ENCODE assay signal across 18 mouse cellular contexts in genomic region chr10:77247707-77248106, GRCm38 (mm10). TPM values are rescaled to one million over a fixed set of nuclear protein-coding genes. Genes with fewer than 3 reads are reported as not detected.
DNase-seq lines count a peak whose midpoint lies in the region; ATAC-seq lines count a peak whose summit lies in the region.
"Had no signal": no experiment of that assay in that cellular context is flagged by ENCODE, and none has a peak within 500 bp of the region (broad histone marks: within the 10 kb centered on the region; RNA-seq: fewer than 3 reads in every experiment).

No protein-coding gene starts in this region.

- ATAC-seq in forebrain, embryonic 13.5 days: no peak
- ATAC-seq in kidney, embryonic 14.5 days (ENCODE audit: low FRiP score, low TSS enrichment): 0 out of 2 replicates have a peak, but pooled peaks have one; percentile 13
- no peak for ATAC-seq in megakaryocyte, adult 5-6 weeks (ENCODE audit: poor library complexity, severe bottlenecking)
- ATAC-seq: forebrain, postnatal 0 days; liver, embryonic 12.5 days had no signal

- WGBS in forebrain, embryonic 10.5 days: 90% methylated on average over 7 of the region's 7 CpGs
- WGBS in forebrain, embryonic 13.5 days: 94% methylated on average over 7 of the region's 7 CpGs
- WGBS in kidney, embryonic 14.5 days: 46% methylated on average over 7 of the region's 7 CpGs
- 57% methylated on average over 7 of the region's 7 CpGs for WGBS in limb, embryonic 10.5 days

- H3K9me3 ChIP-seq in forebrain, embryonic 10.5 days: no peaks in the 10 kb centered on the region
- no peaks in the 10 kb centered on the region for H3K9me3 ChIP-seq in forebrain, embryonic 13.5 days (replicated peaks)
- H3K9me3 ChIP-seq in kidney, embryonic 14.5 days (ENCODE audit: control insufficient read depth, low read length): no peaks in the 10 kb centered on the region
- no peaks in the 10 kb centered on the region for H3K9me3 ChIP-seq in limb, embryonic 10.5 days (replicated peaks)
- H3K9me3 ChIP-seq: embryonic facial prominence, embryonic 13.5 days; liver, embryonic 12.5 days; lung, embryonic 15.5 days had no signal

- H3K4me3 ChIP-seq in forebrain, embryonic 10.5 days: no peak overlapping the region
- H3K4me3 ChIP-seq in forebrain, embryonic 13.5 days: no peak overlapping the region
- H3K4me3 ChIP-seq in kidney, embryonic 14.5 days (ENCODE audit: low read length): no peak overlapping the region
- H3K4me3 ChIP-seq in limb, embryonic 10.5 days: no peak overlapping the region
- H3K4me3 ChIP-seq: embryonic facial prominence, embryonic 13.5 days; gastrocnemius, adult 2 months; liver, embryonic 12.5 days; lung, embryonic 15.5 days had no signal

- no peak overlapping the region for H3K9ac ChIP-seq in forebrain, embryonic 13.5 days
- no peak overlapping the region for H3K9ac ChIP-seq in kidney, embryonic 14.5 days (ENCODE audit: low read depth, low read length)
- H3K9ac ChIP-seq: embryonic facial prominence, embryonic 13.5 days; forebrain, postnatal 0 days; liver, embryonic 12.5 days; lung, embryonic 15.5 days had no signal

- H3K4me2 ChIP-seq in forebrain, embryonic 13.5 days: no peak overlapping the region
- no peak overlapping the region for H3K4me2 ChIP-seq in kidney, embryonic 14.5 days (replicated peaks; ENCODE audit: low read depth, low read length)
- H3K4me2 ChIP-seq: embryonic facial prominence, embryonic 13.5 days; liver, embryonic 12.5 days; lung, embryonic 15.5 days had no signal

- no peak for DNase-seq in forebrain, embryonic 10.5 days (ENCODE audit: extremely low spot score, low spot score)
- DNase-seq in kidney, postnatal 36 days: no peak
- no peak for DNase-seq in limb, embryonic 10.5 days (ENCODE audit: low spot score)
- DNase-seq in mesoderm, embryonic 11.5 days (ENCODE audit: low read depth, low spot score): peak; percentile 63
- DNase-seq in urinary bladder, postnatal 14 days (ENCODE audit: low spot score): no peak
- DNase-seq: B cell, adult 2 months; cerebellum, adult 2 months; cerebellum, postnatal 36 days; forebrain, postnatal 0 days; gastrocnemius, adult 2 months; kidney, postnatal 14 days; right cerebral cortex, postnatal 25 days had no signal

- peaks cover 16% of the 10 kb centered on the region for H3K4me1 ChIP-seq in forebrain, embryonic 10.5 days
- H3K4me1 ChIP-seq in forebrain, embryonic 13.5 days: peaks cover 8% of the 10 kb centered on the region
- peaks cover 23% of the 10 kb centered on the region for H3K4me1 ChIP-seq in kidney, embryonic 14.5 days (ENCODE audit: control insufficient read depth, insufficient read depth, low read length)
- H3K4me1 ChIP-seq in limb, embryonic 10.5 days: peaks cover 25% of the 10 kb centered on the region

- H3K27me3 ChIP-seq in forebrain, embryonic 10.5 days (ENCODE audit: poor library complexity, severe bottlenecking): no peaks in the 10 kb centered on the region
- H3K27me3 ChIP-seq in forebrain, embryonic 13.5 days: no peaks in the 10 kb centered on the region
- H3K27me3 ChIP-seq in kidney, embryonic 14.5 days (ENCODE audit: control insufficient read depth, insufficient read depth, low read length): no peaks in the 10 kb centered on the region
- H3K27me3 ChIP-seq in limb, embryonic 10.5 days (ENCODE audit: low read depth, poor library complexity, severe bottlenecking): no peaks in the 10 kb centered on the region
- H3K27me3 ChIP-seq: embryonic facial prominence, embryonic 13.5 days; liver, embryonic 12.5 days; lung, embryonic 15.5 days had no signal

- no peaks in the 10 kb centered on the region for H3K36me3 ChIP-seq in forebrain, embryonic 10.5 days (replicated peaks)
- no peaks in the 10 kb centered on the region for H3K36me3 ChIP-seq in forebrain, embryonic 13.5 days (ENCODE audit: poor library complexity, severe bottlenecking)
- H3K36me3 ChIP-seq in kidney, embryonic 14.5 days (ENCODE audit: control insufficient read depth, insufficient read depth, low read length): no peaks in the 10 kb centered on the region
- no peaks in the 10 kb centered on the region for H3K36me3 ChIP-seq in limb, embryonic 10.5 days
- H3K36me3 ChIP-seq: embryonic facial prominence, embryonic 13.5 days; liver, embryonic 12.5 days; lung, embryonic 15.5 days had no signal

- H3K27ac ChIP-seq in forebrain, embryonic 10.5 days: 0 out of 2 replicates have a peak overlapping the region, but pooled peaks have one; percentile 25
- H3K27ac ChIP-seq in forebrain, embryonic 13.5 days: no peak overlapping the region
- H3K27ac ChIP-seq in kidney, embryonic 14.5 days (ENCODE audit: low read depth, low read length): no peak overlapping the region
- H3K27ac ChIP-seq in limb, embryonic 10.5 days: 0 out of 2 replicates have a peak overlapping the region, but pooled peaks have one; percentile 22
- H3K27ac ChIP-seq: embryonic facial prominence, embryonic 13.5 days; gastrocnemius, adult 2 months; liver, embryonic 12.5 days; lung, embryonic 15.5 days had no signal

RNA-seq across cellular contexts. Expression of gene Pofut2, which starts 11.3 kb away (rescaled TPM):
- 69.6 and 72.9 TPM in 2 replicates for polyA plus RNA-seq in forebrain, embryonic 10.5 days (2016; fragmentation: Nextera tagmentation; extraction: Ambion mirVana)
- polyA plus RNA-seq in forebrain, embryonic 13.5 days (2015; fragmentation: Nextera tagmentation; extraction: Ambion mirVana): 46.6 and 52.8 TPM in 2 replicates
- polyA plus RNA-seq in kidney, embryonic 14.5 days (2014; fragmentation: Nextera tagmentation; extraction: Ambion mirVana): 96.3 and 112 TPM in 2 replicates
- 72.9 and 83.3 TPM in 2 replicates for polyA plus RNA-seq in limb, embryonic 10.5 days (2016; fragmentation: Nextera tagmentation; extraction: Ambion mirVana)
- 16.2 and 17.2 TPM in 2 replicates for total RNA-seq in megakaryocyte, adult 5-6 weeks (2015)
- total RNA-seq in megakaryocyte, adult 5-6 weeks (2017): 11.0 and 19.2 TPM in 2 replicates

Comparison
In these comparisons a context has a peak if more than half of its experiments do, and no peak if none do; other contexts are left out.
1. H3K27ac ChIP-seq: peak in forebrain, embryonic 10.5 days (single experiment) and limb, embryonic 10.5 days (single experiment); none in forebrain, embryonic 13.5 days (single experiment) and kidney, embryonic 14.5 days (single experiment).